Mouse (Mus musculus): ENCODE measurements at regions not wholly inside any gene's neighbourhood (a gene's known extent, or its start where the extent isn't known, plus 50 kb on each side); places are given as distances from the start of the nearest gene placed in this dataset.

- TF ChIP-seq POLR2A (IDR thresholded peaks at IDR 0.05; ENCODE audit: borderline replicate concordance, extremely low read depth, insufficient read depth, insufficient read length, poor library complexity, severe bottlenecking) (no peak), CTCF (IDR thresholded peaks at IDR 0.05; ENCODE audit: borderline replicate concordance, extremely low read depth, insufficient read depth, insufficient read length) (peak; percentile 73; the same call in 1 of the 2 replicates)
These were observed 62.7 kb downstream of the Bmp2 start for GRCm38 (mm10) chr2:133614672-133615071.

Data from brain, embryonic 14.5 days (tissue).